Mouse (Mus musculus): ENCODE data around the gene Csrnp3. TPM values are rescaled to one million over a fixed set of nuclear protein-coding genes. Genes with fewer than 3 reads are reported as not detected.

Csrnp3 gene
- polyA plus RNA-seq, 2 experiments: 2.8 to 3.6 TPM

DNA sequence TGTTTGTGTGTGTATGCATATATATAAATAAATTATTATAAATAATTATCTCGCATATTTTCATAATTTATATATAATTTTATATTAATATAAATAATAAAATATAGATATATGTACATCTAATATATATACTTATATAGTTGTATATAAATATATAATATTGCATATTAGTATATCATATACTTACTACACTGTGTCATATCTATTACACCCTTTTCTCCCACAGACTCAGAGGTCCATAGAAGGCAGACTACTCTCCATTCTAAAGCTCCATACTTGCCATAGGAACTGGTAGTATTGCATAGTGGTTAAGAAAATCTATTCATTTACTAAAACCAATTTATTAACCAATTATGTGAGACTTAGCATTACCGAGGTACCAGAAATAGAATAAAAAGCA lies 164.1 kb downstream of the Csrnp3 start:
- Histone ChIP-seq H3K4me1 (ENCODE audit: control insufficient read depth, insufficient read depth, low read length) (no peaks in the 10 kb centered on the region), H3K27ac (replicated peaks; ENCODE audit: low read depth, low read length) (no peak overlapping the region), H3K4me2 (replicated peaks; ENCODE audit: low read depth, low read length, severe bottlenecking) (no peak overlapping the region), H3K36me3 (ENCODE audit: control insufficient read depth, insufficient read depth, low read length) (peaks cover 4% of the 10 kb centered on the region; the same call in 1 of the 2 replicates), H3K27me3 (ENCODE audit: control insufficient read depth, insufficient read depth, low read length) (no peaks in the 10 kb centered on the region), H3K9me3 (ENCODE audit: control insufficient read depth, low read length) (no peaks in the 10 kb centered on the region), H3K4me3 (replicated peaks; ENCODE audit: low read length) (no peak overlapping the region), H3K9ac (ENCODE audit: low read depth, low read length, severe bottlenecking) (no peak overlapping the region)
- WGBS: 82% methylated on average over 2 of the region's 2 CpGs
- no peak for DNase-seq (ENCODE audit: low spot score)
- no peak for TF ChIP-seq POLR2A (IDR thresholded peaks at IDR 0.05; ENCODE audit: borderline replicate concordance, extremely low read depth, insufficient read depth, insufficient read length)
- no peak for ATAC-seq (ENCODE audit: low FRiP score, low read depth)

GRCm38 (mm10) chr2:66018711-66019110 lies 173.1 kb downstream of the Csrnp3 start:
- no peak for ATAC-seq (ENCODE audit: low FRiP score, low read depth)

DNA sequence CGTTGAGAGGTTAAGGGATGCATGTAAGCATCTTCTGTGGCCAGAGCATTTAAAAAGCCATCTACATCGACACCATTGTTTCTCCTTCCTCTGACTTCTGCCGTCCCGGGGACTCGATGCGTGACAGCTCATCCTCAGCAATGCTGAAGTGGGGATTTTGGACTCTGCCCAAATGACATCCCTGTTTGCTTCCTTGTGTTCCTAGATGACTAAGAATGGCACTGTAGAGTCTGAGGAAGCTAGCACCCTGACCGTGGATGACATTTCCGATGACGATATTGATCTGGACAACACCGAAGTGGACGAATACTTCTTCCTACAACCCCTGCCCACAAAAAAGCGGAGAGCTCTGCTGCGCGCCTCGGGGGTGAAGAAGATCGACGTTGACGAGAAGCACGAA lies 173.7 kb downstream of the Csrnp3 start:
- no peaks in the 10 kb centered on the region for H3K9me3 ChIP-seq (ENCODE audit: control insufficient read depth, low read length)
- no peak for TF ChIP-seq POLR2A (IDR thresholded peaks at IDR 0.05; ENCODE audit: borderline replicate concordance, extremely low read depth, insufficient read depth, insufficient read length)
- H3K4me1 ChIP-seq (ENCODE audit: control insufficient read depth, insufficient read depth, low read length): no peaks in the 10 kb centered on the region
- H3K27ac ChIP-seq (replicated peaks; ENCODE audit: low read depth, low read length): no peak overlapping the region
- WGBS: 94% methylated on average over 19 of the region's 19 CpGs
- ATAC-seq (ENCODE audit: low FRiP score, low read depth) (no peak), DNase-seq (ENCODE audit: low spot score) (no peak)
- no peaks in the 10 kb centered on the region for H3K27me3 ChIP-seq (ENCODE audit: control insufficient read depth, insufficient read depth, low read length)
- H3K9ac ChIP-seq (ENCODE audit: low read depth, low read length, severe bottlenecking): no peak overlapping the region
- no peak overlapping the region for H3K4me3 ChIP-seq (replicated peaks; ENCODE audit: low read length)
- H3K4me2 ChIP-seq (replicated peaks; ENCODE audit: low read depth, low read length, severe bottlenecking): no peak overlapping the region
- H3K36me3 ChIP-seq (ENCODE audit: control insufficient read depth, insufficient read depth, low read length): peaks cover 16% of the 10 kb centered on the region; the same call in 1 of the 2 replicates

More at GRCm38 (mm10) chr2:66018711-66019110, 173.1 kb downstream of the Csrnp3 start:
- WGBS: 89% methylated on average over 9 of the region's 9 CpGs
- Histone ChIP-seq H3K27me3 (ENCODE audit: control insufficient read depth, insufficient read depth, low read length) (no peaks in the 10 kb centered on the region), H3K4me2 (replicated peaks; ENCODE audit: low read depth, low read length, severe bottlenecking) (no peak overlapping the region), H3K36me3 (ENCODE audit: control insufficient read depth, insufficient read depth, low read length) (peaks cover 16% of the 10 kb centered on the region; the same call in 1 of the 2 replicates), H3K9me3 (ENCODE audit: control insufficient read depth, low read length) (no peaks in the 10 kb centered on the region), H3K4me3 (replicated peaks; ENCODE audit: low read length) (no peak overlapping the region), H3K27ac (replicated peaks; ENCODE audit: low read depth, low read length) (no peak overlapping the region), H3K9ac (ENCODE audit: low read depth, low read length, severe bottlenecking) (no peak overlapping the region), H3K4me1 (ENCODE audit: control insufficient read depth, insufficient read depth, low read length) (no peaks in the 10 kb centered on the region)
- no peak for DNase-seq (ENCODE audit: low spot score)
- TF ChIP-seq POLR2A (IDR thresholded peaks at IDR 0.05; ENCODE audit: borderline replicate concordance, extremely low read depth, insufficient read depth, insufficient read length): no peak

- WGBS: 76% methylated on average over 9 of the region's 9 CpGs
- Histone ChIP-seq H3K36me3 (ENCODE audit: control insufficient read depth, insufficient read depth, low read length) (peaks cover 16% of the 10 kb centered on the region; the same call in 1 of the 2 replicates), H3K27me3 (ENCODE audit: control insufficient read depth, insufficient read depth, low read length) (no peaks in the 10 kb centered on the region), H3K4me1 (ENCODE audit: control insufficient read depth, insufficient read depth, low read length) (no peaks in the 10 kb centered on the region), H3K9me3 (ENCODE audit: control insufficient read depth, low read length) (no peaks in the 10 kb centered on the region), H3K4me2 (replicated peaks; ENCODE audit: low read depth, low read length, severe bottlenecking) (no peak overlapping the region), H3K27ac (replicated peaks; ENCODE audit: low read depth, low read length) (no peak overlapping the region), H3K9ac (ENCODE audit: low read depth, low read length, severe bottlenecking) (no peak overlapping the region), H3K4me3 (replicated peaks; ENCODE audit: low read length) (no peak overlapping the region)
- ATAC-seq (ENCODE audit: low FRiP score, low read depth) (no peak), DNase-seq (ENCODE audit: low spot score) (no peak)
- TF ChIP-seq POLR2A (IDR thresholded peaks at IDR 0.05; ENCODE audit: borderline replicate concordance, extremely low read depth, insufficient read depth, insufficient read length): no peak
Measured at GRCm38 (mm10) chr2:66023419-66023818, 177.9 kb downstream of the Csrnp3 start.

- WGBS: 87% methylated on average over 6 of the region's 6 CpGs
- no peak for TF ChIP-seq POLR2A (IDR thresholded peaks at IDR 0.05; ENCODE audit: borderline replicate concordance, extremely low read depth, insufficient read depth, insufficient read length)
- Histone ChIP-seq H3K4me3 (replicated peaks; ENCODE audit: low read length) (no peak overlapping the region), H3K9ac (ENCODE audit: low read depth, low read length, severe bottlenecking) (no peak overlapping the region), H3K4me1 (ENCODE audit: control insufficient read depth, insufficient read depth, low read length) (no peaks in the 10 kb centered on the region), H3K27ac (replicated peaks; ENCODE audit: low read depth, low read length) (no peak overlapping the region), H3K27me3 (ENCODE audit: control insufficient read depth, insufficient read depth, low read length) (no peaks in the 10 kb centered on the region), H3K9me3 (ENCODE audit: control insufficient read depth, low read length) (no peaks in the 10 kb centered on the region), H3K4me2 (replicated peaks; ENCODE audit: low read depth, low read length, severe bottlenecking) (no peak overlapping the region), H3K36me3 (ENCODE audit: control insufficient read depth, insufficient read depth, low read length) (peaks cover 11% of the 10 kb centered on the region; the same call in 1 of the 2 replicates)
- no peak for ATAC-seq (ENCODE audit: low FRiP score, low read depth)
- no peak for DNase-seq (ENCODE audit: low spot score)
Measured at GRCm38 (mm10) chr2:66024837-66025236, 179.3 kb downstream of the Csrnp3 start.

DNA sequence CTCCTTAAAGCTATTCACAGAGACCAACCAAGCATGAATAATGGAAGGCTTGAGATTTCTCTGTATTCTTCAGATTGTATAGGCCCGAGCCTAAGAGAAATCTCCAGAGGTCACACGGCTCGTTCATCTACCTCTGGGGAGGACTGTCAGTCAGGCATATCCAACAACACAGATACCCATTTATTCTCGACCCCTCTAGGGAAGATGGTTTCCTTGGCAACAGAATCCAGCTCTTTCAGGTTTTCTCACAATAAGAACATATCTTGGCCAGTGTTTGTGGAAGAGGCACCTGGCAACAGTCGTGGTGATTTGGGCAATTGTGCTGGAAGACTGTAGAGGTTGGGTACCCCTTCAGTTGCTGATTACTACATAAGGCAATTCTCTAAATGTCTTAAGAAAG lies 183.2 kb downstream of the Csrnp3 start:
- H3K4me1 ChIP-seq (ENCODE audit: control insufficient read depth, insufficient read depth, low read length): no peaks in the 10 kb centered on the region
- no peak overlapping the region for H3K9ac ChIP-seq (ENCODE audit: low read depth, low read length, severe bottlenecking)
- H3K27ac ChIP-seq (replicated peaks; ENCODE audit: low read depth, low read length): no peak overlapping the region
- no peaks in the 10 kb centered on the region for H3K27me3 ChIP-seq (ENCODE audit: control insufficient read depth, insufficient read depth, low read length)
- H3K4me2 ChIP-seq (replicated peaks; ENCODE audit: low read depth, low read length, severe bottlenecking): no peak overlapping the region
- DNase-seq (ENCODE audit: low spot score) (no peak), ATAC-seq (ENCODE audit: low FRiP score, low read depth) (no peak)
- H3K36me3 ChIP-seq (ENCODE audit: control insufficient read depth, insufficient read depth, low read length): no peaks in the 10 kb centered on the region
- H3K4me3 ChIP-seq (replicated peaks; ENCODE audit: low read length): no peak overlapping the region
- H3K9me3 ChIP-seq (ENCODE audit: control insufficient read depth, low read length): no peaks in the 10 kb centered on the region
- TF ChIP-seq POLR2A (IDR thresholded peaks at IDR 0.05; ENCODE audit: borderline replicate concordance, extremely low read depth, insufficient read depth, insufficient read length): no peak
- 67% methylated on average over 5 of the region's 5 CpGs for WGBS

Data from limb, embryonic 14.5 days (tissue).